Mouse (Mus musculus): Measurements from ENCODE around the gene Tbx10. TPM values are rescaled to one million over a fixed set of nuclear protein-coding genes. Genes with fewer than 3 reads are reported as not detected.
A peak's percentile ranks its signal among the peaks of the same experiment; 100 is the strongest.

Gene Tbx10
- total RNA-seq, 1 experiment from 2014 or later, result not detected

GRCm38 (mm10) chr19:4045966-4046865, 53.7 kb downstream of the Tbx10 start, which contains the start of gene Gstp2:
Gene Gstp2, minus strand, starts transcription at chr19:4046023.
- peak; percentile 88 for DNase-seq

GRCm38 (mm10) chr19:4046866-4047254, 54.3 kb downstream of the Tbx10 start:
- no peak for DNase-seq

GRCm38 (mm10) chr19:4047859-4048258, 55.3 kb downstream of the Tbx10 start:
- DNase-seq, result peak; percentile 93

GRCm38 (mm10) chr19:4049069-4049468, 56.5 kb downstream of the Tbx10 start:
- DNase-seq, result peak; percentile 1

Other genes starting within 250 kb of the Tbx10 start
- gene Kmt5b, start 225.3 kb upstream of the Tbx10 start, total RNA-seq (2021), result 63.2 and 63.9 TPM in 2 replicates
- 52.0 and 82.2 TPM in 2 replicates for gene Chka, start 141.0 kb upstream of the Tbx10 start, total RNA-seq (2021)
- gene Tcirg1, start 85.6 kb upstream of the Tbx10 start, total RNA-seq (2021), result 44.3 and 48.8 TPM in 2 replicates
- 440 and 447 TPM in 2 replicates for gene Ndufs8, start 80.0 kb upstream of the Tbx10 start, total RNA-seq (2021)
- gene Aldh3b1, start 62.9 kb upstream of the Tbx10 start, total RNA-seq (2021), result 57.8 and 73.4 TPM in 2 replicates
- 35.4 and 48.9 TPM in 2 replicates for gene Unc93b1, start 57.6 kb upstream of the Tbx10 start, total RNA-seq (2021)
- gene Aldh3b3, start 34.1 kb upstream of the Tbx10 start, total RNA-seq (2021), result 0.41 and 0.44 TPM in 2 replicates
- 7.6 and 11.6 TPM in 2 replicates for gene Aldh3b2, start 20.4 kb upstream of the Tbx10 start, total RNA-seq (2021)
- gene Acy3, start 6.2 kb upstream of the Tbx10 start, total RNA-seq (2021), result 25.7 and 31.1 TPM in 2 replicates
- gene Nudt8, start 7.8 kb downstream of the Tbx10 start, total RNA-seq (2021), result 41.1 and 49.2 TPM in 2 replicates
- gene Gm49405, start 7.9 kb downstream of the Tbx10 start, total RNA-seq (2021), result 0.89 and 1.7 TPM in 2 replicates
- gene Doc2g, start 10.6 kb downstream of the Tbx10 start, total RNA-seq (2021), result 1.6 and 2.8 TPM in 2 replicates
- 604 and 685 TPM in 2 replicates for gene Ndufv1, start 20.1 kb downstream of the Tbx10 start, total RNA-seq (2021)
- gene Gstp1, start 45.2 kb downstream of the Tbx10 start, total RNA-seq (2021), result 289 and 329 TPM in 2 replicates
- 62.4 and 76.7 TPM in 2 replicates for gene Gstp2, start 53.3 kb downstream of the Tbx10 start, total RNA-seq (2021)
- 4.5 and 58.0 TPM in 2 replicates for gene Gstp3, start 66.8 kb downstream of the Tbx10 start, total RNA-seq (2021)
- gene Cabp2, start 88.8 kb downstream of the Tbx10 start, total RNA-seq (2021), result not detected in 2 replicates
- 78.4 and 97.1 TPM in 2 replicates for gene Cdk2ap2, start 104.4 kb downstream of the Tbx10 start, total RNA-seq (2021)
- 95.1 and 116 TPM in 2 replicates for gene Pitpnm1, start 107.2 kb downstream of the Tbx10 start, total RNA-seq (2021)
- 81.3 and 94.1 TPM in 2 replicates for gene Aip, start 133.1 kb downstream of the Tbx10 start, total RNA-seq (2021)
- gene Gpr152, start 147.0 kb downstream of the Tbx10 start, total RNA-seq (2021), result 0.08 TPM in 1 of 2 replicates, not detected in the other
- 1.7 and 2.4 TPM in 2 replicates for gene Cabp4, start 151.3 kb downstream of the Tbx10 start, total RNA-seq (2021)
- 183 and 193 TPM in 2 replicates for gene Coro1b, start 155.9 kb downstream of the Tbx10 start, total RNA-seq (2021)
- 4.4 and 27.5 TPM in 2 replicates for gene Ptprcap, start 160.9 kb downstream of the Tbx10 start, total RNA-seq (2021)
- 29.1 and 34.4 TPM in 2 replicates for gene Rps6kb2, start 170.6 kb downstream of the Tbx10 start, total RNA-seq (2021)
- gene Carns1, start 182.7 kb downstream of the Tbx10 start, total RNA-seq (2021), result 2.6 and 4.1 TPM in 2 replicates
- 1.9 and 15.1 TPM in 2 replicates for gene Tbc1d10c, start 198.5 kb downstream of the Tbx10 start, total RNA-seq (2021)
- gene Ppp1ca, start 199.3 kb downstream of the Tbx10 start, total RNA-seq (2021), result 369 and 402 TPM in 2 replicates
- 8.2 and 10.7 TPM in 2 replicates for gene Rad9a, start 208.9 kb downstream of the Tbx10 start, total RNA-seq (2021)
- 10.8 and 16.3 TPM in 2 replicates for gene Clcf1, start 221.5 kb downstream of the Tbx10 start, total RNA-seq (2021)
- not detected in 2 replicates for gene AC109138.7, start 221.6 kb downstream of the Tbx10 start, total RNA-seq (2021)
- 43.3 and 57.9 TPM in 2 replicates for gene Pold4, start 239.1 kb downstream of the Tbx10 start, total RNA-seq (2021)

All from adrenal gland, postnatal 14 days (tissue).